Mouse (Mus musculus) CH12.LX (cell line): ENCODE measurements around the gene Map3k7. TPM values are rescaled to one million over a fixed set of nuclear protein-coding genes. Genes with fewer than 3 reads are reported as not detected.

Source experiments
- DNase-seq: peaks from one replicate; pipeline ENCODE4 v3.0.0-alpha.2; 2013; ENCODE audit errors: extremely low read depth
- H3K27ac ChIP-seq: 2 replicates; pipeline ENCODE4 v1.5.1; 2012; ENCODE audit warnings: low read depth, mild to moderate bottlenecking, control low read depth, moderate library complexity; ENCODE audit not compliant: insufficient read depth
- H3K27me3 ChIP-seq: replicated peaks from 2 replicates; pipeline ENCODE3; 2012; ENCODE audit warnings: inconsistent platforms
- H3K36me3 ChIP-seq, 2 experiments: replicated peaks in 1 of 2; 2 replicates each; pipeline versions ENCODE3 to v1.6.1; 2012; ENCODE audit warnings: inconsistent platforms in 1 of 2, low read length in 1 of 2, mild to moderate bottlenecking in 1 of 2, mixed read lengths in 1 of 2, moderate library complexity in 1 of 2; ENCODE audit not compliant: control insufficient read depth in 1 of 2, insufficient read depth in 1 of 2
- H3K4me1 ChIP-seq, 2 experiments: 2 replicates each; pipeline ENCODE4 v1.6.1; 2012; ENCODE audit warnings: inconsistent platforms in 1 of 2, moderate library complexity in 1 of 2; ENCODE audit not compliant: insufficient read depth in 2 of 2, control insufficient read depth in 1 of 2
- H3K4me2 ChIP-seq: 2 replicates; pipeline ENCODE4 v1.6.1; 2012; ENCODE audit warnings: low read depth, mild to moderate bottlenecking, control low read depth; ENCODE audit not compliant: poor library complexity, insufficient read depth, severe bottlenecking
- H3K4me3 ChIP-seq, 3 experiments: fragments of 150-350 bp in 1 of 3; sonication (generic) in 1 of 3; replicated peaks in 1 of 3; 2 replicates each; pipeline versions ENCODE3 to v1.5.1; 2011 to 2012; ENCODE audit warnings: low read depth in 2 of 3, low read length in 2 of 3, mild to moderate bottlenecking in 2 of 3, moderate library complexity in 2 of 3, control low read depth in 1 of 3, improper control_type of control experiment in 1 of 3, inconsistent platforms in 1 of 3, mixed read lengths in 1 of 3; ENCODE audit not compliant: poor library complexity in 1 of 3
- H3K79me2 ChIP-seq: replicated peaks from 2 replicates; pipeline ENCODE4 v1.6.1; 2012; ENCODE audit warnings: mild to moderate bottlenecking, moderate library complexity; ENCODE audit not compliant: control insufficient read depth, poor library complexity, insufficient read depth, severe bottlenecking; ENCODE audit errors: extremely low read depth
- H3K9ac ChIP-seq: 2 replicates; pipeline ENCODE4 v1.6.1; 2012; ENCODE audit warnings: low read depth, mild to moderate bottlenecking, control low read depth, moderate library complexity; ENCODE audit not compliant: insufficient read depth
- H3K9me3 ChIP-seq: replicated peaks from 2 replicates; pipeline ENCODE3; 2012; ENCODE audit warnings: low read length, inconsistent platforms, mixed read lengths
- ELF1 ChIP-seq: IDR thresholded peaks from 2 replicates; pipeline ENCODE4 v1.6.1; 2014; ENCODE audit warnings: low read depth, mild to moderate bottlenecking, inconsistent platforms, low read length, improper control_type of control experiment
- EP300 ChIP-seq: IDR thresholded peaks from 2 replicates; pipeline ENCODE4 v1.6.1; 2011; ENCODE audit warnings: low read length, improper control_type of control experiment
- GABPA ChIP-seq: IDR thresholded peaks from 2 replicates; pipeline ENCODE4 v1.6.1; 2012; ENCODE audit warnings: low read depth, low read length, improper control_type of control experiment, inconsistent platforms; ENCODE audit not compliant: insufficient replicate concordance
- HCFC1 ChIP-seq: IDR thresholded peaks from 2 replicates; pipeline ENCODE4 v1.6.1; 2012; ENCODE audit warnings: low read depth, mild to moderate bottlenecking, inconsistent platforms, low read length, improper control_type of control experiment
- JUND ChIP-seq: conservative IDR thresholded peaks from 2 replicates; pipeline ENCODE4 v1.6.1; 2011; ENCODE audit warnings: low read depth, low read length, improper control_type of control experiment
- MAX ChIP-seq: IDR thresholded peaks from 2 replicates; pipeline ENCODE4 v1.6.1; 2011; ENCODE audit warnings: low read length, improper control_type of control experiment
- MEF2A ChIP-seq: IDR thresholded peaks from 2 replicates; pipeline ENCODE4 v1.6.1; 2014; ENCODE audit warnings: low read depth, mild to moderate bottlenecking, inconsistent platforms, low read length, improper control_type of control experiment, borderline replicate concordance
- MXI1 ChIP-seq: IDR thresholded peaks from 2 replicates; pipeline ENCODE4 v1.6.1; 2011; ENCODE audit warnings: mild to moderate bottlenecking, low read depth, low read length, improper control_type of control experiment
- NELFE ChIP-seq: IDR thresholded peaks from 2 replicates; pipeline ENCODE4 v1.6.1; 2011; ENCODE audit warnings: low read depth, low read length, improper control_type of control experiment
- NRF1 ChIP-seq: IDR thresholded peaks from 2 replicates; pipeline ENCODE4 v1.6.1; 2014; ENCODE audit warnings: low read depth, mild to moderate bottlenecking, inconsistent platforms, low read length, improper control_type of control experiment, moderate library complexity
- POLR2A ChIP-seq: IDR thresholded peaks from 2 replicates; pipeline ENCODE4 v1.6.1; 2011; ENCODE audit warnings: low read depth, mild to moderate bottlenecking, improper control_type of control experiment, low read length
- RAD21 ChIP-seq: IDR thresholded peaks from 2 replicates; pipeline ENCODE4 v1.6.1; 2011; ENCODE audit warnings: low read depth, mild to moderate bottlenecking, low read length, improper control_type of control experiment, moderate library complexity
- SIN3A ChIP-seq: IDR thresholded peaks from 2 replicates; pipeline ENCODE4 v1.6.1; 2012; ENCODE audit warnings: low read length, improper control_type of control experiment, inconsistent platforms
- UBTF ChIP-seq: IDR thresholded peaks from 2 replicates; pipeline ENCODE4 v1.6.1; 2012; ENCODE audit warnings: low read depth, mild to moderate bottlenecking, inconsistent platforms, low read length, improper control_type of control experiment, moderate library complexity
- USF1 ChIP-seq: IDR thresholded peaks from 2 replicates; pipeline ENCODE4 v1.6.1; 2014; ENCODE audit warnings: low read depth, mild to moderate bottlenecking, inconsistent platforms, low read length, improper control_type of control experiment
- ZKSCAN1 ChIP-seq: IDR thresholded peaks from 2 replicates; pipeline ENCODE4 v1.6.1; 2012; ENCODE audit warnings: low read depth, inconsistent platforms, low read length, improper control_type of control experiment, borderline replicate concordance
- dilution Hi-C: fragments of 300-500 bp; cut with MboI; formaldehyde crosslinking; loops from 2 replicates; pipeline ENCODE4 v1.14.3; 2020; ENCODE audit warnings: low sequenced_read_pairs; ENCODE audit not compliant: extremely low pct_unique_long_range_greater_than_20kb, extremely low pct_ligation_motif_present
- in situ Hi-C: fragments of 300-500 bp; cut with MboI; formaldehyde crosslinking; loops from 3 replicates; pipeline ENCODE4 v1.14.3; 2019; ENCODE audit warnings: low sequenced_read_pairs, low pct_ligation_motif_present, low pct_unique_long_range_greater_than_20kb, mixed read lengths
- polyA plus RNA-seq: library from polyadenylated mRNA; unstranded; fragments of >175 nt; gene quantifications from 2 replicates; pipeline ENCODE4 v1.2.1, GENCODE M21; 2012; ENCODE audit warnings: low read depth; ENCODE audit not compliant: insufficient read length
- total RNA-seq, 2 experiments: library from RNA; depleted of rRNA; stranded (reverse); fragments of 300-350 nt in 1 of 2; fragments of >200 nt in 1 of 2; gene quantifications; 2 replicates each; pipeline ENCODE4 v1.2.3; 2012 to 2014

Gene Map3k7
- total and polyA plus RNA-seq, 3 experiments = 41.7 to 63.7 (median 43.9) TPM

GRCm38 (mm10) chr4:32062381-32063059, 98.6 kb downstream of the Map3k7 start:
- Histone ChIP-seq H3K4me2 (no peak overlapping the region), H3K36me3 (no peaks in the 10 kb centered on the region), H3K4me1 (peaks cover 0 to 4% of the 10 kb centered on the region in 2 experiments; a peak in 1 of 4 replicates), H3K27ac (no peak overlapping the region), H3K4me3 (no peak overlapping the region), H3K27me3 (no peaks in the 10 kb centered on the region), H3K9me3 (no peaks in the 10 kb centered on the region), H3K9ac (no peak overlapping the region), H3K79me2 (no peaks in the 10 kb centered on the region)
- in situ Hi-C loops = no loop called here
- dilution Hi-C loops = no loop called here
- TF ChIP-seq NRF1 = no peak
- TF ChIP-seq ZKSCAN1 = no peak
- TF ChIP-seq NELFE = no peak
- no peak for TF ChIP-seq MXI1
- no peak for TF ChIP-seq HCFC1
- TF ChIP-seq SIN3A = no peak
- no peak for TF ChIP-seq MAX
- no peak for TF ChIP-seq RAD21
- no peak for TF ChIP-seq POLR2A
- no peak for TF ChIP-seq USF1
- TF ChIP-seq ELF1 = no peak
- no peak for TF ChIP-seq MEF2A
- no peak for DNase-seq

DNA sequence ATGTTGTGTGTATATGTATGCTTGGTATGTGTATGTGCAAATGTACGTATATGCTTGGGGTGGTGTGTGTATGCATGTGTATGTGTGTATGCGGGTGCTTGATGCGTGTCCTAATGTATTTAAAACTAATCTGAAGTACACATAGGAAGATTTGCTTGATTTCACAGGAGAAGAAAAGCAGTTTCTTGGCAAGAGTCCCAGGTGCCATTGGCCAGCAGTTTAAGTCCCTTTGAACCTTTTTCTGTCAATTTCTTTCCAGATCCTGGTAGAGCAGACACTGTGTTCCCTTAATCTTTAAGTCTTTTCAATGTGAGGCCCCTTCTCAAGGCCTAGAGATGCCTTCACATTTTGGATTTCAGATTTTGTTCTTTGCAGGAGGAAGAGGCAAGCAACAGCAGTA, 99.4 kb downstream of the Map3k7 start:
- dilution Hi-C loops = no loop called here
- Histone ChIP-seq H3K9me3 (no peaks in the 10 kb centered on the region), H3K27me3 (no peaks in the 10 kb centered on the region), H3K4me2 (no peak overlapping the region), H3K36me3 (no peaks in the 10 kb centered on the region), H3K79me2 (no peaks in the 10 kb centered on the region), H3K9ac (no peak overlapping the region), H3K4me1 (peaks cover 0 to 4% of the 10 kb centered on the region in 2 experiments; a peak in 1 of 4 replicates), H3K27ac (no peak overlapping the region), H3K4me3 (no peak overlapping the region)
- in situ Hi-C loops = no loop called here
- no peak for TF ChIP-seq EP300
- no peak for TF ChIP-seq JUND
- no peak for TF ChIP-seq MAX
- TF ChIP-seq UBTF = no peak
- TF ChIP-seq GABPA = no peak
- TF ChIP-seq USF1 = no peak
- TF ChIP-seq POLR2A = no peak
- TF ChIP-seq ELF1 = no peak
- TF ChIP-seq MXI1 = no peak
- no peak for TF ChIP-seq HCFC1
- no peak for DNase-seq
